Mouse (Mus musculus) olfactory bulb, adult 2 months (tissue): ENCODE measurements at regions not wholly inside any gene's neighbourhood (a gene's known extent, or its start where the extent isn't known, plus 50 kb on each side); places are given as distances from the start of the nearest gene placed in this dataset.

Experiments used
- CTCF ChIP-seq: fragments of 200-500 bp; IDR thresholded peaks from 2 replicates; pipeline ENCODE4 v1.5.1; 2012; ENCODE audit warnings: low read depth, mild to moderate bottlenecking, low read length, moderate library complexity; ENCODE audit not compliant: insufficient read depth
- POLR2A ChIP-seq: fragments of 200-500 bp; IDR thresholded peaks from 2 replicates; pipeline ENCODE4 v1.6.1; 2012; ENCODE audit warnings: mild to moderate bottlenecking, low read depth, low read length, moderate library complexity; ENCODE audit not compliant: insufficient read depth

- TF ChIP-seq CTCF, result no peak
- TF ChIP-seq POLR2A, result no peak
These were observed 420.6 kb downstream of the Prss52 start for GRCm38 (mm10) chr14:64524641-64525040.
